Mouse (Mus musculus): ENCODE measurements around the gene Cdh10.

Gene Cdh10

DNA sequence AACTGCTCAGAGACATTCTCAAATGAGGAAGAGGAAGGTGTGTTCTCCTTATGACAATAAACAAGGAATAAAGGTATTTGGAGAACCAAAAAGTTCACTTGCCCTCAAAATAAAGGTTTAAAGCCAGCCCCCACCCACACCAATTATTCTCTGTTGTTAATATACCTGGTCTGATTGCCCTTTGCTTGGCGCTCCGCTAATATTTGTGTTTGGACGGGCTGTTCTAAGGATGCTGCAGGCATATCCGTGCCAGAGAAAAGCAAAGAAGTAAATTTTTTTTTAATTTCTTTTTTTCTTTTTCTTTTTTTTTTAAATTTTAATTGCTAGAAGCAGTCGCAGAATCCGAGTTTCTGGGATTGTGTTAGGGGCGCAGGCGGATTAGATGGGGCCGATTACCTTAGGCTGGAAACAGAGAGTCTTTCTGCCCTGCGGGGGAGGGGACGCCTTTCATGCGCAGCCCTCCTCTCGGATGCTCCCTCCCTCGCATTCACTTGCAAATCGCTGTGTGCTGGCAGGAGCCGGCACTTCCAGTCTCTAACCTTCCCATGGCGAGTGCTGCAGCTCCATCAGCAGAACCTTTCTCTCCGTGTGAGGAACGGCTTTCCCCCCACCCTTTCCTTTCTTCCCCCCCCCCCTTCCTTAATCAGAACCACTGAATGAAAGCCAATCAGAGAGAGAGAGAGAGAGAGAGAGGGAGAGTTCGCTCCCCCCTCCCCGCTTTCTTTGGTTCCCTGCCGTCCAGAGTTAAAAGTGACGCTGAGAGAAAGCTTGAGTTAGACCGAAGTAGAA lies at the start of gene Cdh10:
Gene Cdh10, plus strand, starts transcription at position 763 of the 789 bp plus-strand sequence.
- peak; percentile 5 for DNase-seq (ENCODE audit: low read depth)

DNA sequence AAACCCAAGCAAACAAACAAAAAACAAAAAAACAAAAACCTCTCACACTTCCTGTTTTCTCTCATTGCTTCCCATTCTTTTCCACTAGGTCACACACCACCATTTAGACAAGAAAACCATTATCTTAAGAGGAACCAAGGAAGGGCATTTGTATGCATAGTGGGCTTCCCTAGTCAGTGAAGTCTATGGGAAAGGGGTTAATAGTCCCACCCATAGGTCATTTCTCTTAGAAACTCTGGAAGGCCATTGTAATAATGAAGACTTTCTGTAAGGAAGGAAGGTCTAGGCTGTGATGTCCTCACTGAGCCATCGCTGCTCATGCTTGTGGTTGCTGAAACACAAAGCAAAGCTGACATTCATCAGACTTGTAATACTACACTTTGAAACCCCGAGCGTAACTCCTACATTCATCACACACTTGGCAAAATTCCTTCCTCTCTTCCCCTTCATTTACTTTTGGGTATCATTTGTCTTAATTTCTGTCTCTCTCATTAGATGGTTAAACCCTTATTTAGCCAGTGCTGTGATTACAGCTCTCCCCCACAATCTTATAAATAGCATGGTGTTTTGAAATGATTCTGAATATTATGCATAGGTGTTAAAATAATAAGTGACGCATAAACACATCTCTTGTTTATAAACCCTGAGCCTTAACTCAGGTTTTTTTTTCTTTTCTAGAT lies 9.5 kb upstream of the Cdh10 start:
- no peak for DNase-seq (ENCODE audit: low read depth)

DNA sequence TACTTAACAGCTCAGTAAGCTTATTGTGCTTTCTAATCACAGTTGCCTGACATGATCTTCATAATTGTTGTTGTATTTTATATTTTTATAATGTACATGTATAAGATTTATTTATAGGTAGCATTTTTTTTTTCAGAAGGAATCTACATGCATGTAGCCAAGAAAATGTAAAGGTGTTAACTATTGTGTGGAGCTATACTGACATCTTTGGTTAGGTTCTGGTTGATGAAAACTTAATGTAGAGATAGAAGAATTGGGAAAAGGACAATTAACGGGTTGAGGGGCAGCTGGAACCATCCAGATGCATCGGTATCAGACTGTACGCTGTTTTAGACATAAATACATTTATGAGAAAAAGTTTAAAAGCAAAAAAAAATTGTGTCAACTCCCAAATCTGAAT lies 1.0 kb upstream of the Cdh10 start:
- no peak for DNase-seq (ENCODE audit: low read depth)

DNA sequence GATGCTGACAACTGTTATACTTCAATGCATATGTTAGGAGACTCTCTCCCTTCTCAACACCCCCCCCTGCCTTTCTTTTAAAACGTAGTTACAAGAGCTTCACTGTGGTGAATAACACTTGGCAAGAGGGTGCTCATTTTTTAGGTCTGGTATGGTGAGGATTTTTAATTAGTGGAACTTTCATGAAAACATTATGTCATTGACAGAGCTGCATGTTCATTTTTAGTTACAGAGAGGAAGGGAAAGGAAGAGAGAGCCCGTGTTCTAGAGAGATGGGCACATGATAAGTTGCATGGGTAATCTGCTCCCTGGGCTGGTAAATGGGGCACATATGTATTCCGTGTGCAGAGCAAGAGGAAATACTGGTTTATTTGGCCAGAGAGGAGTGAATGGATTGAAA lies 1.5 kb downstream of the Cdh10 start:
- no peak for DNase-seq (ENCODE audit: low read depth)

DNA sequence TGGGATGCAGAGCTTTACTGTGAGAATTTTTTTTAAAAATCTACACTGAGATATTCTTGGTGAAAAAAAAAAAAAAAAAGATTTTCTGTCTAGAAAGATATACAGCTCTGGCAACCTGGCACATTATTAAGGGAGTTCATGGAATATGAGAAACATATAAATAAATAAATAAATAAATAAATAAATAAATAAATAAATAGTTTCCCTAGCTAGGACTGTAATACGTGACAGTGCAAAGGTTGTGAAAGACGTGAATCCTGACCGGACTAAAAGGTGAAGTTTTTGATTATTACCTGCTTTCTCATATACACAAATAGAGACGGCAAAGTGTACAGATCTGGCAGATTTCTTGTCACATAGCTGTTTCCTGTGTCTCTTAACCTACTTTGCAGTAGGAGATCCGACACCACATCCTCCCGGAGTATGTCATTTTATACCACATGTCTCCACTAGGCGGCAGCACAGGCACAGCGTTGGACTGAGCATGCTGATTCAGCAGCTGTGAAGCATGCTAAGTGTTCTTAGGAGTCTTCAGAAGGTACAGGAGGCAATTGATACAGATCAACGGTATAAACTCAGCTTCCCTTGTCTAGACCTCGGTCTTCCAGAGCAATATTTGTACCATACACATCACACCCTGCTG lies 2.5 kb downstream of the Cdh10 start:
- DNase-seq (ENCODE audit: low read depth), result peak; percentile 84

DNA sequence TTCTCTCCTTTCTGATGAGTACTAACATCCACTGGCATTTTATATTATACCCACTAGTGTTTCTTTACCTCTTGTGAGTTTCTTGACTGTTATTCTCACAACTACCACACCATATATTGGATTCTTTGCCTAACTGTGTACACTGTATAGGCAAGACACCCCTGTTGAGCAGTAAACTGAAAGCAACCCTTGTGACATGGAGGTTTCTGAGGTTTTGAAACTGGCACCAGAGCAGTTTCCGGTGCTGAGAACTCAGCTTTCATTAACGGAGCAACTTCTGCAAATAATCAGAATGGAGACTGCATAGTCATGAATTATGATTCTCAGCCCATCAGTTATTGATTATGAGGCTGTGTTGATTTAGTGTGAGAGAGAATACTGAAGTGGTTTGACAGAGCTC lies 4.7 kb downstream of the Cdh10 start:
- DNase-seq (ENCODE audit: low read depth), result no peak

DNA sequence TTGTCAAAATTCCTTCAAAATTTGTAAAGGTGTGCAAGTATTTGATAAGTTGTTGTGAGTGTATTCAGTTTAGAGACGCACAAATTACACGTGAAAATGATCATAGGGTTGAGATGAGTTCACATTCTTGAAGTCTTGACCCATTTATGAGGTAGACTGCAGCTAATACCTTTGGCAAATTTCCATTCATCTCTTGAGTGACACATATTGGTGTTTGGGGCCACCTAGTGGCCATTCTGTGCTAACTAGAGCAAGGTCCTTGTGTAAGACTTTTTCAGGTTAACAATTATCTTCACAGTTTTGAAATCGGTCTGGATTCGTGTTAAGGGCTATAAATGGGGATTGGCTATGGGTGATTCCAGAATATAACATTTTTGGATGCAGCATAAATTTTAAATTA lies 13.5 kb downstream of the Cdh10 start:
- DNase-seq (ENCODE audit: low read depth), result peak; percentile 69

DNA sequence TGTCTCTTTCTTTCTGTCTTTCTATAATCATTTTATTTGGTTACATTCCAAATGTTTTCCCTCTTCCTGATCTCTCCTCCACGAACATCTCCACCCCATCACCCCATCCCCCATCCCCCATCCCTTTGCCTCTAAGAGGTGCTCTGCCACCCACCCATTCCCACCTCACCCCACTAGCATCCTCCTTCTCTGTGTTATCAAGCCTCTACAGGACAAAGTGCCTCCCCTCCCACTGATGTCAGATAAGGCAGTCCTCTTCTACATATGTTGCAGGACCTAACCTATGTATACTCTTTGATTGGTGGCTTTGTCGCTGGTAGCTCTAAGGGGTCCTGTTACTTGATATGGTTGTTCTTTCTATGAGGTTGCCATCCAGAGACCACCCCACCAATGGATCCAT lies 23.0 kb downstream of the Cdh10 start:
- no peak for DNase-seq (ENCODE audit: low read depth)

DNA sequence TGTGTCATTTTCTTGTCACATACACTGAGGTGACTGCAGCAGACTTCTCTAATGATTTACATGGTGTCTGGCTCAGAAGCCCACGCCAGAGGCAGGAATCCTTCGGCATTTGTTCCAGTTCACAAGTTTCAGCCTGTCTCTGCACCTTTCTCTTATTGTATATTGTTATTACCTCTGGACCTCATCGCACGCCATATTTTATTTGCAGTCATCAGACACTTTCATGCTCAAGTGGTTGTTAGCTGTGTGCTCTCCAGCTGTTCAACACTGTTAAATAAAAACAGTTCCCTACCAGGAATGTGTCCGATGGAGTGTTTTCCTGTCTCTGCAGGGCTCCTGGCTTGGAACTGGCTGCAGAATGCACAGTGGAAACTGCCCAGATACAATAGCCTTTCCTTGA lies 26.1 kb downstream of the Cdh10 start:
- no peak for DNase-seq (ENCODE audit: low read depth)

DNA sequence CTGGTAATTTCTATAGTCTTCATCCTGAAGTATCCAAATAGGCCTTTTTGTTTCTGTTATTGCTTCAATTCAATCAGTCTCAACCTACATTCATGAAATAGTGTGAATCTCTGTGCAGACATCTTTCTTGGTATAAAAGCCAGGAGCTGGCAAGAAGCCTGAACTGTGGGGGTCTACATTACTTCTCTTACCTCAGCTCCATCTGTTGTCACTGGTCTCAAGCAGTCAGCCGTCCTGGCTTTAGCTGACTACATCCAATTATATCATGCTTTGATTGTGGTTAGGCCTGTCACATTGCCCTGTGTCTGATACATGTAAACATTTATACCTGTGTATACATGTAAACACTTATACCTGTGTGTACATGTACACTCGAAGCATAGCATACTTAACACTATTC lies 31.8 kb downstream of the Cdh10 start:
- no peak for DNase-seq (ENCODE audit: low read depth)

DNA sequence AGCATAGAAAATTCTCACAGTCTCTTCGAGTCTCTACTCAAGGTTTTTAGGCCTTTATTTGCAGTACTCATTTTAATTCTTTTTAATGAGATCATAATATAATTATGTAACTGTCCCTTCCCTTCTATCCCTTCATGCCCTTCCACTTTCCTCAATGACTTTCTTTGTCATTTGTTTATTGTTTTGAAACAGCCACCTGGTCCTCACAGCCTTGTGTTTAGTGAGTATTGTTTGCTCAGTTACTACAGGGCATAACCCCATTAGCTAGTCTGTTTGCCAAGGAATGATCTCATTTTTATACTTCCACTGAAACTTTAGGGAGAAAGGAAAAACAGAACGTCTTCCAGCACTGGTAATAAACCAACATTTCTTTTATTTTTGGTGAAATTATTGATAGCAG lies 39.4 kb downstream of the Cdh10 start:
- DNase-seq (ENCODE audit: low read depth), result no peak

DNA sequence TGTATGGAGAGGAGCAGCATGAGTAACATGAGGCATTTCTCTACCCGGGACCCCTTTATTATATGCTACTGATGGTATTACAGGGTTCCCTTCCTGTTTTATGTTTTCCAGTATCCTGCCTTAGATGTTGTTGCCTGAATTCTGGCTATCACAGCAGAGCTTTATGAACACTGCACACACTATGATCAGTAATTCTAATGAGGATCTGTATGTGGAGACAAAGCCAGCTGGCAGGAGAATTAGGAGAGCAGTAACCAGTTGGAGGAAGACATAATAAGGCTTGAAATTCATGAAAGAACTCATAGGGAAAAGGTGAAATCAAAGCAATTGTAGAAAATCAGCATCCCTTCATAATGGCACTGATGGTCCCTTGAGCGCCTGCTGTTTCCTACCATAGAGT lies 51.1 kb downstream of the Cdh10 start:
- no peak for DNase-seq (ENCODE audit: low read depth)

DNA sequence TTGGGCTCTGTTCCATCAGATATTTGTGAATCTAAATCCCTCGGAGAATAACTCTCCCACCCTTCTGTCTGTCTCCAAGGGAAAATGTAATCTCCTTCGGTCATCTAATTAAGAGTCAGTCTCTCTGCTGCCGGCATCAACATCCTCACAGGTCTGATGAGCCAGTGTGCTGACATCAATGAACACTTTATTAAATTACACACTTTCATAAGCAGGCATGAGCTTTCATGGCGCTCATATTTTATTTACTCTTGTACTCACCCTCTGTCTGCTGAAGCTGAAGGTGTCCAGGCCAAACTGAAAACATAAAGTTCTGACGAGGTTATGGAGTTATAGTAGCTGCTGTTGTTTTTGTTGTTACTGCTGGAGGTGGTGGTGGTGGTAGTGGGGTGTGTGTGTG lies 62.7 kb downstream of the Cdh10 start:
- DNase-seq (ENCODE audit: low read depth), result no peak

DNA sequence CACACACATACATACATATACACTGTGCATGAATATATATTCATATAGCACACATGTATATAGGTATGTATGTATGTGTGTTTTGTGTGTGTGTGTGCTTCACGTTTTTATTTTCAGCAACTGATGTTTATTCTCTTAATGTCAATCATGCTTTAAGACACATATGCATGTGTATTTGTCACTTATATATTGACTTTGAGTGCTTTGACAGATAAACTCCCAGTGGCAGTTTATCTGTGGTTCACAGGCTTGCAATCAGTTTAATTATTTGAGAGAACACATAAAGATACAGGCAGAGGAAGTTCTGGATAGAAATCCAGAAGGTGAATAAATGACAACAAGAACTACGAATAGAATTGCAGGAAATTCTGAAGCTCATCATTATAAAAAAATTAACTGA lies 67.9 kb downstream of the Cdh10 start:
- DNase-seq (ENCODE audit: low read depth), result no peak

DNA sequence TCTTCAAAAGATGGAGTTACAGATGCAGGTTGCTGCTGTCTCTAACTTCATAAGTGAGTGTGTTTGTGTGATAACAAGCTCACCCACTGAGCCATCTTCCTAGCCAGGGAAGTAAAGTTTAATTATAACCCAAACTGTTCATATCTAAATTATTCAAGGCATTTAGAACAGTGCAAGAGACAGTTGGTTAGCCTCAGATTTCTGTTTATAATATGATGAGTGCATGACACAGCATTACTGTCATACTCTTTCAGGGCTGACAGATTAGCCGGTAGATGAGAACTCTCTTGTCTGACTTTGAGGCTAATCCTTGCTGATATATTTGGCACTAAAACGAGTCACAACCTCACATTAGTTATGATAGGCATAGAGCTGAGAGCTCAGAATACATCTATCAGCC lies 70.2 kb downstream of the Cdh10 start:
- no peak for DNase-seq (ENCODE audit: low read depth)

DNA sequence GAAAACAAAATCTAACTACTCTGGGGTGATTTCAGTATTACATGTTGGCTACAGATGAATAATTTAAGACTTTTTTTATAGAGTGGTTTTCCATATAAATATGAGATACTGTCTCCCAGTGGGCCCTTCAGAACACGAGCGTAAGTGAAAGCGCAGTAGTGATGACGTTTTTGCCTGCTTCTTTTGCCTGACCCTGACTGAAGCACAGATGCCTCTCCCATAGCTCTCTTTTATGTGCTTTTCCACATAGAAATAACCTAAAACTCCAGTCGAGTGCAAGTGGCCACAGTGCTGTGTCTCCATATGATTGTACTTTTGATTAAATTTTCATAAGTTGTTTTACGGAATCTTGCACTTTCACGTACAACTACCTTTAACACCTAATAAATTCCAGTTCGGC lies 71.6 kb downstream of the Cdh10 start:
- DNase-seq (ENCODE audit: low read depth), result no peak

DNA sequence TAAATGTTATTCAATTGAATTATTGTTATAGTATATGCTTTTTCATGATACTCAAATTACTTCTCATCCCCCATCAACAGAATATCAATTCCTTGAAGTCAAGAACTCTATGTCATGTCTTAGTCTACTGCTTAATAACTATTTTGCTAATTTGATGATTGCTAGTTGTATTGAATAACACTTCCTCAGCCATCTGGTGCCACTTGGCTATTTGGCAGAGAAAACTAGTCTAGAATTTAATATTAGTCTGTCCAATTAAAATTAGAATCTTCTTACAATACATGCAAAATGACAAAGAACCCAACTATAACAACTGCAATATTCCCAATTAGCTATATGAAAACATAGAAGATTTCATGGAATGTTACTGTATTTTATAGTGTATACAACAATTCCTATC lies 82.0 kb downstream of the Cdh10 start:
- no peak for DNase-seq (ENCODE audit: low read depth)

DNA sequence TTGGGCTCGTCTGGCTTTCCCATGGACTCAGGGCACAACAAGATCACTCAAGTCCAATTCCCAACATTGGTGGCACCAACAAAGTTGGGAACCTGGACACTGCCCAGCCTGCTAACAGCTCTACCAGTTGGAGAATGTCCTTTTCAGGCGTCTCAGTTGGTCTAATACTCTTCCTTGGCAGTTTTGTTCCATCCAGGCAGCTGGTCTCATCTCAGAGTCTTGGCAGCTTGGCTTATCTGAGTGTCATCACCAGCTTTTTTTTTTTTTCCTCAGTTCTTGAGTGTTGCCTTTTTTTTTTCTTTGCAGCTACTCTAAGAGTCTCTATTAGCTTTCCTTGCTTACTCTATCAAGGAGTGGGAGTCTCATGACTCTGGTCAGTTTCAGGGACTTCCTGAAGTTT lies 85.4 kb downstream of the Cdh10 start:
- DNase-seq (ENCODE audit: low read depth), result no peak

DNA sequence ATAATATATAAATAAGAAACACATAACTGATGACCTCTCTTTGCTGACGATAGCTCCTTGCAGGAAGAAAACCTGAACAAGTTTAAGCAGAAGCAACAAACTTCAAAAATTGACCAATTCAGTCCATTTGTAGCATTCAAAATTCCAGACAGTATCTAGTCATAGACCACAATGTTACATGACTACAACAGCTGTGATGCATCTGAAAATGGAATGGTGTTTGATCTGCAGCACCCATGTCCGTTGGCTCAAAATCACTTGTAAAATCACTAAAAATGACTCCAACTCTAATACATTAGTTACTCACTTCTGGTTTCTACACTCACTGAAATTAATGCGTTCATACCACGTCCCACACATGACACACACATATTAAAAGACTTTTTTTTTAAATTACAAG lies 91.9 kb downstream of the Cdh10 start:
- no peak for DNase-seq (ENCODE audit: low read depth)

DNA sequence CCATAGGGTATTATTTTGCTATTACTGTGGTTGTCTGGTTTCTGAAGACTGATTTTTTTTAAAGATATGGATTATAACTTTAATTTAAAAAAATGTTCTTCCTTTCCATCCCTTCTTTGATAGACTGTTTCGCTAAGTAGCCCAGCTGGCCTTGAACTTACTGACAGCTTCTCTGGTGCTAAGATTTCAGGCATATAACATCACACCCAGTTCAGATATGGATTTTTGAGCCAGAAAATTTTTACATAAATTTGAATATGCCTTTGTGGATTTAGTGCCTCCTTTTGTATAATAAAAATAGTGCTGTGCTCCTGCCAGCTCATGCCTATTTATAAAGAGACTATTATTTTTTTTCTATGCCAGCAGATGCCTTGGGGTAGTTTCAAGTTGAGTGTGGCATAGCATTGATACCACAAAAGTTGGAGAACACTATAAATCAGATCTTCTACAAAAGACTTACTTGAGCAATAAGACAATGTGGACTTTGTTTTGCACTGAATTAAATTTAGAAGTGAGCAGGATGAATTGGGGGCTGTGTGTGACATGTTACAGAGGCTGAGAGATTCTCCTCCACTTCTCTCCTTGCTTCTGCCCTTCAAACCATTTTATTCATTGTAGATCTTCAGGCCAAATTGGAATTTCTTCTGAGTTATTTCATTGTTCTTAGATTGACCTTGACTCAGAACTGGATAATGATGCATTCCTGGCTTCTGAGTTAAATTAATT lies 106.8 kb downstream of the Cdh10 start:
- no peak for DNase-seq (ENCODE audit: low read depth)

DNA sequence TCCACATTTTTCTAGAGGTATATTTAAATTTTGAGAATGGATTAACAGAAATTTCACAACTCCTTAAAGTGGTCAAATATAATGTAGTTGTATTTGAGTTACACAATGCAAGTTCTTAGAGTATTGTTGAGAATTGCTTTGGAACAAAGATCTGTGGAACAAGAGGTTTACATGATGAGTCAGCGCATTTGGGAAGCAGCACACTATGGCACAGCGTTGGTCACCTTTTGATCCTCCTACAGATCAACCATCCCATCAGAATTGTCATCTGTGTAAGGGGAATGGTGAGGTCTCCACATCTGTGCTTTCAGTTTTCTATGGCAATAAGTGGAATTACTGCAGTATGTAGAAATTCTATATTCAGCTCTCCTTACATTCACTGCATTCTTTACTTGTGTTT lies 108.2 kb downstream of the Cdh10 start:
- no peak for DNase-seq (ENCODE audit: low read depth)

DNA sequence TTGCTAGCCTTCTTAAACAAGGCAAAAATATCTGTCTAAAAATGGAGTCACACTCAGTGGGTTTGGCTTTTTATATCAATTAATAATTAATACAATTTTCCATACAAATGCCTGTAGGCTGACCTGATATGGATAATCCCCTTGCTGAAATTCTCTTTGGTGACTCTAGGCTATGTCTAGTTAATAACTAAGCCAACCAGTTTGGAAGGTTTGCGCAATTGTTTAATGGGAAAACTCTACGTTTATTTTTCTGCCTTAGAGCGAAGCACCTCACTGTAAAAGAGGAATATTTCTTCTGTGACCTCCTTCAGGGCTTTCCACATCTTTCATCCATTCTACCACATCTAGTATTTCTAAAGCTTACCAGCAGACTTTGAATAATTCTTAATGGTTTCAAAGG lies 133.5 kb downstream of the Cdh10 start:
- no peak for DNase-seq (ENCODE audit: low read depth)

DNA sequence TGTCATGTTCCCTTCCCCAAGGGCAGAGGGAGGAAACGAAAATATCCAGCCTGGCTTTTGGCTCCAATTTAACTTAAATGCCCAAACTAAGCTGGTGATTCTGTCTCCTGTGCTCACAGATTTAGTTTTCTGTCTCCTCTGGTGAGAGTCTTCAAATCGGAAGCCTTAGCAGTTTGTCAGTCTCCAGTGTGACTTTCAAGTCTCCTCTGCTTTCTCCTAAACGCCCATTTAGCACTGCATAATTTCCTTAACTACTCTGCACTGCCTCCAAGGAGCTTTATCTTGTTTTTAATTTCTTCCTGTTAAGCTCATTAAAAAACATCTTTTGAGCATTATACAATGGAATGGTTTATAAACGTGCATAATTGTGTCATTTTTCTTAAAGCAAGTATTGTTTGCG lies 156.3 kb downstream of the Cdh10 start:
- DNase-seq (ENCODE audit: low read depth), result no peak
